Mouse (Mus musculus): ENCODE data around the gene Fam168b.

Gene Fam168b

GRCm38 (mm10) chr1:34812407-34813247 lies 30.2 kb downstream of the Fam168b start:
- DNase-seq (ENCODE audit: low spot score) = no peak

GRCm38 (mm10) chr1:34811581-34811980 lies 31.3 kb downstream of the Fam168b start:
- no peak for DNase-seq (ENCODE audit: low spot score)

GRCm38 (mm10) chr1:34811035-34811434 lies 31.8 kb downstream of the Fam168b start:
- DNase-seq (ENCODE audit: low spot score) = no peak

- no peak for DNase-seq (ENCODE audit: low spot score)
These were observed 32.6 kb downstream of the Fam168b start for GRCm38 (mm10) chr1:34810293-34810692.

GRCm38 (mm10) chr1:34808445-34808844 lies 34.4 kb downstream of the Fam168b start:
- no peak for DNase-seq (ENCODE audit: low spot score)

GRCm38 (mm10) chr1:34805931-34806520 lies 36.8 kb downstream of the Fam168b start:
- no peak for DNase-seq (ENCODE audit: low spot score)

- no peak for DNase-seq (ENCODE audit: low spot score)
These were observed 38.0 kb downstream of the Fam168b start for GRCm38 (mm10) chr1:34804863-34805262.

- peak; percentile 9 for DNase-seq (ENCODE audit: low spot score)
These were observed 40.6 kb downstream of the Fam168b start for GRCm38 (mm10) chr1:34802290-34802642.

GRCm38 (mm10) chr1:34801616-34802289 lies 41.1 kb downstream of the Fam168b start:
- peak; percentile 12 for DNase-seq (ENCODE audit: low spot score)

GRCm38 (mm10) chr1:34799140-34799539 lies 43.7 kb downstream of the Fam168b start:
- DNase-seq (ENCODE audit: low spot score) = no peak

- no peak for DNase-seq (ENCODE audit: low spot score)
These were observed 49.3 kb downstream of the Fam168b start for GRCm38 (mm10) chr1:34793304-34794300.

- DNase-seq (ENCODE audit: low spot score) = no peak
These were observed 59.2 kb downstream of the Fam168b start for GRCm38 (mm10) chr1:34783538-34784161.

GRCm38 (mm10) chr1:34775870-34776269 lies 67.0 kb downstream of the Fam168b start:
- no peak for DNase-seq (ENCODE audit: low spot score)

- no peak for DNase-seq (ENCODE audit: low spot score)
These were observed 74.0 kb downstream of the Fam168b start for GRCm38 (mm10) chr1:34768875-34769274.

GRCm38 (mm10) chr1:34767851-34768250 lies 75.0 kb downstream of the Fam168b start:
- no peak for DNase-seq (ENCODE audit: low spot score)

GRCm38 (mm10) chr1:34766899-34767298 lies 76.0 kb downstream of the Fam168b start:
- DNase-seq (ENCODE audit: low spot score) = no peak
